Mouse (Mus musculus): ENCODE results near the gene Cts6.
"Not testable (repeated sequence)": the region's sequence is repeated elsewhere in the genome, so short reads cannot be mapped to it uniquely, and the experiment has no call there.

Cts6 gene

DNA sequence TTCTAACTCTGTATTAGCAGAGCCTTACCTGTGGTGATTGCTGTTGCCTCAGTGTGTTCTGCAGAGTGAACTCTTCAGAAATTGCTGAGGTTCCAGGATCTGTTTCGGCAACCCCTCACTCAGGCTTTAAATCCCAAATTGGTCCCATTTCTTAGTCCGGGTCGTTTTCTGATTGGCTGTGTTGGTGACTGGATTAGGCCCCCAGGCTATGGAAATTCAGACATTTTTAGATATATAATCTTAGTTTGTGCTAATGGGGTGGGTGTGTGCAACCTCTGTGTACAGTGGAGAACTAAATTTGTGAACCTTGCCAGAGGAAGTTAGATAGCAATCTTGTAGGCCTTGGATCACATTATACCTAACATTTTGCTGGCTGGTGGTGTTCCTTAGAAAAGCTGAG is at the start of gene Cts6:
Gene Cts6, minus strand, starts transcription at position 101 of the 400 bp plus-strand sequence.
- no peak for DNase-seq (ENCODE audit: low read depth in 2 of 2, low spot score in 2 of 2)

DNA sequence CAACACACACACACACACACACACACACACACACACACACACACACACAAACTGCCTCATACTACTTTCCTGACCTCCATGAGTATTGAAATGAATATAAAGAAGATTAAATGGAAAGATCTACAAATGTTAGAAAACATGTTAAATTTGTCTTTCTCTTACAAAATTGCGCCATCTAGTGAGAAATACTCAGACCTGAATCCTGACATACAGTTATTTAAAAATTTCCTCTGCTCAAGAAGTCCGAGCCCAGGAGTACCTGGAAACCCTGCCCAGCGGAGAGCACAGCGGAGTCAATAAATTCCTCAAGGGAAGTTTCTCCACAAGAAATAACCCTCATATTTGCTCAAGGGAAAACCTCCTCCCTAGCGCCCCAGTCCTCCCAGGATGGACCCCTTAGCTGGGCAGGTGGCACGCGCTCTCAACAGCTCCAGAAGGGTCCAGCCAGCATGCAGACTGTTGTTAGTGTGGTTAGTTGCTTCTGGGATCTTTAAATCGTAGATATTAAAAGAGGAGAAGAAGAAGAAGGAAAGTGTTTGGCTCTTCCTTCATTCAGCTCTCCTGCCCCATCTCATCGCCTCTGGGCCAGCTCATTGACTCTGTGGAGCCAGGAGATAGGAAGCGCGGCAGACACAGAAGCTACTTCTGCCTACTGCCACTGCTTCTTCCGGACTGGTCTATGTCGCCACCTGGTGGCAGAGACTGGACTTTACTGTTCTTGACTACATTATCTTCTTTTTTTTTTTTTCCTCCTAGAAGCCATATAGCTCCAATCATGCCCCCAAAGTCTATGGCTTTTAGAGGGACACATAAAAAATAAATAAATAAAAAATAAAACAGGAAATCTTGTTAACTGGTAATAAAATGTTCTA is 38.1 kb upstream of the Cts6 start:
- peak; percentile 33 to 41 for DNase-seq (ENCODE audit: low read depth in 2 of 2, low spot score in 2 of 2)

DNA sequence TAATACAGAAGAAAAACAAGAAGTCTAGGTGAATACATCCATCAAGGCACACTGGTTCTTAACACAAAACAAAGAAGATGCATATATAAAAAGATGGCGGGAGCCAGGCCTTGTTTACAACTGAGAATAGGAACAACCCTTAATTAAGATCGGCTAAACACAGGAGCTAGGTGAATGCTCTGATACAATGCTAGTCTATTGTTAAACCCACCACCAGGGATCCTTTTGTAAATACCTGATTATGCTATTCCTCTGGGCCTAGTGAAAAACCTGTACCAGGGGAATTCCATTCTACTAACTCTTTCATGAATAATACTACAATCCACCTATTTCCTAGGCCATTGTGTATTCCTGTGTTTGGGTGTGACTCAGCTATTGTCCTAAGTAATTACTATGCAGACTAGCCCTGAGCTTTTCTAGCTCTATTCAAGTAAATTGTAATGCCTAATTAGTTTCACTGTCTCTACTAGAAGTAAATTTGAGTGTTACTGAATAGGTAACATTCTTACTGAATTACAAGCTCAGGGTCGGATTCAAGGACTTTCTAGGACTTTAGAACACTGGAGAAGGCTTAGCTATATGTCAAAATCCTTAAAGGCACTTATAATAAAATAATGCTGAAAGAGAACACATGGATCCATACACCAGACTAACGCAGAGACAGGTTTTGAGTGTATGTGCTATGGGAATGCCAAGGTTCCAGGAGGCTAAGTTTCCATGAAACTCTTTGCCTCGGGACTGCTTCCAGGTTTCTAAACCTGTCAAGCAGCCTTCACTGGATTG is 17.9 kb downstream of the Cts6 start:
- not testable (repeated sequence) for DNase-seq (ENCODE audit: low read depth in 2 of 2, low spot score in 2 of 2)

DNA sequence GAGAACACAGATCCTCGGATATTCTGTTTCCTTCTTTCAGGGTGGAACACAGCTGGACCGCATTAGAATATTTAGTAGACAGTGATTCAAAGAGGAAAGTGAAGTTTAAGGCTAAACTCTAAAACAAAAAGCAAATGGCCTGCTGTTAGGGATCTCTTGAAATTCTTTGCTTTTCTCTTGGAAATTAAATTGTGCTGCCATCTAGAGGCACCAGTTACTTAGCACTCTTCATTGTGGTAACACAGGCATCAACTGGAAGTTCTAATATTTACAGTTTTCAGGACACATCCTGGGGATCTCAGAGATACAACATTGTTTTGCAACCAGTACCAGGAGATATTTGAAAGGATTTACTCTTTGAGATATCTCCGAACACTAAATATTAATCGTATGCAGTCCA is 38.6 kb downstream of the Cts6 start:
- no peak for DNase-seq (ENCODE audit: low read depth in 2 of 2, low spot score in 2 of 2)

DNA sequence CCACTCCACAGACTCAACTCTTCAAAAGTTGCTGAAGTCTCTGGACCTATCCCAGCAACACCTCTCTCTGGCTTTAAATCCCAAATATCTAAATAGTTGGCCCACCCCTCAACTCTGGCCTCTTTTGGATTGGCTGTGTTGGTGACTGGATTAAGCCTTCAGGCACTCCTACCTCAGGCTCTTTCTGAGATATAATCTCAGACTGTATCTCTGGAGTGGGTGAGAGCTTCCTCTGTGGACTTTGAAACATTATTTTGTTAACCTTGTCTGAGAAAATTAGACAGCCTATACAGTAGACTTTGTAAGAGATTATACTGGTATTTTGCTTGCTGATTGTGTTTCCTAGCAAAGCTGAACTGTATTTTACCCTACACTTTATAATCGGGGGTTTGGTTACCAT is 39.1 kb downstream of the Cts6 start, which contains the start of gene Ctsr:
Gene Ctsr, minus strand, starts transcription at position 101 of the 400 bp plus-strand sequence.
- DNase-seq (ENCODE audit: low read depth in 2 of 2, low spot score in 2 of 2) = no peak
